Mouse (Mus musculus) lung, adult 2 months (tissue): ENCODE measurements at regions not wholly inside any gene's neighbourhood (a gene's known extent, or its start where the extent isn't known, plus 50 kb on each side); places are given as distances from the start of the nearest gene placed in this dataset.

Experiments used
- CTCF ChIP-seq: fragments of 200-500 bp; IDR thresholded peaks from 2 replicates; pipeline ENCODE4 v1.5.1; 2011; ENCODE audit warnings: mild to moderate bottlenecking, low read length, control low read depth; ENCODE audit not compliant: insufficient read depth
- POLR2A ChIP-seq: fragments of 200-500 bp; IDR thresholded peaks from 2 replicates; pipeline ENCODE4 v1.6.1; 2011; ENCODE audit warnings: low read depth, mild to moderate bottlenecking, control low read depth, low read length, borderline replicate concordance; ENCODE audit errors: extremely low read depth

- no peak for TF ChIP-seq CTCF
- no peak for TF ChIP-seq POLR2A
Observed at GRCm38 (mm10) chr9:87965103-87965780, 234.2 kb upstream of the Tbx18 start.
